Mouse (Mus musculus): ENCODE measurements around the gene Efcab6. TPM values are rescaled to one million over a fixed set of nuclear protein-coding genes. Genes with fewer than 3 reads are reported as not detected.

Gene Efcab6
- polyA plus RNA-seq, 1 experiment from 2014 or later, result not detected

DNA sequence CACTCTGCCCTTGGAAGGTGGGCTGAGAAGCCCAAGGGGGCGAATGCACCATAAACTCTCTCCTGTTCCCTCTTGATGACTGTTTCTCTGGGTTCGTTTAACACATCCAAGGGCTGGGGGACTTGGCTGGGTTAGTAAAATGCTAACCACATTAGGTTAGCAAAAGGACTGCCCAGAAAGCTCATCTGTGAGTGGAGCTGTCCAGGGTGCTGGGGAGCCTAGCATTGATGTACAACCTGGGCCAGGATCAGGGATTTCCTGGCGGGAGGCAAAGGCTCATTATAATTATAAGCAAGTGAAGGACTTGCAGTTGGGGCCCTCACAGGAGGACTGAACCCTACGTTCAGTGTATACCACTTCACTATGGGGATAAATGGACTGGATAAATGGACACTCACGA is 185.3 kb downstream of the Efcab6 start:
- ATAC-seq (ENCODE audit: extremely low read depth, insufficient number of reproducible peaks, low FRiP score, low TSS enrichment), result no peak
- Histone ChIP-seq H3K27ac (replicated peaks) (no peak overlapping the region), H3K9ac (no peak overlapping the region), H3K27me3 (replicated peaks) (peaks cover 11% of the 10 kb centered on the region; the same call in 1 of the 2 replicates), H3K9me3 (peaks cover 11% of the 10 kb centered on the region; the same call in 1 of the 2 replicates), H3K36me3 (no peaks in the 10 kb centered on the region), H3K4me3 (no peak overlapping the region), H3K4me1 (no peaks in the 10 kb centered on the region), H3K4me2 (no peak overlapping the region)
- WGBS, result 16% methylated on average over 5 of the region's 5 CpGs

DNA sequence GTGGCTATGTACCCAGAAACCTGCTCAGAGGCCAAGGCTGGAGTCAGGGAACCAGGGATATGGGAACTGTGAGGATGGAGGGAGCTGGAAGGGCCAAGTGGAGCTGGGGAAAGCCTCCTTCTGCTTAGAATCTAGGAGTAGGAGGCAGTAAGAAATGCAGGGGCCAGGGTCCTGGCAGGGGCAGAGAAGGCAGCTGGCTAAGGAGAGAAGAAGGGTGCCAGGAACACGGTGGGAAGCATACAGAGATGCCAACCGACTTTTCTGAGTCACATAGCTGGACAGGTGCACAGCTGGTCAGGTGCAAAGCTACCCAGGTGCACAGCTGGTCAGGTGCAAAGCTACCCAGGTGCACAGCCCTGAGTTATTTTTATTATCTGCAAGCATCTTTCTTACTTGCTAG is 187.3 kb downstream of the Efcab6 start:
- Histone ChIP-seq H3K27ac (replicated peaks) (no peak overlapping the region), H3K4me2 (no peak overlapping the region), H3K9ac (no peak overlapping the region), H3K36me3 (no peaks in the 10 kb centered on the region), H3K9me3 (peaks cover 12% of the 10 kb centered on the region; the same call in 1 of the 2 replicates), H3K4me1 (no peaks in the 10 kb centered on the region), H3K4me3 (no peak overlapping the region), H3K27me3 (replicated peaks) (peaks cover 11% of the 10 kb centered on the region; the same call in 1 of the 2 replicates)
- no peak for ATAC-seq (ENCODE audit: extremely low read depth, insufficient number of reproducible peaks, low FRiP score, low TSS enrichment)
- WGBS, result 70% methylated on average over 2 of the region's 2 CpGs

GRCm38 (mm10) chr15:83877155-83877866 is 187.9 kb downstream of the Efcab6 start:
- no peak overlapping the region for H3K9ac ChIP-seq
- 46% methylated on average over 11 of the region's 11 CpGs for WGBS
- no peaks in the 10 kb centered on the region for H3K4me1 ChIP-seq
- peaks cover 12% of the 10 kb centered on the region; the same call in 1 of the 2 replicates for H3K9me3 ChIP-seq
- no peak overlapping the region for H3K27ac ChIP-seq (replicated peaks)
- no peak for ATAC-seq (ENCODE audit: extremely low read depth, insufficient number of reproducible peaks, low FRiP score, low TSS enrichment)
- H3K27me3 ChIP-seq (replicated peaks), result peaks cover 11% of the 10 kb centered on the region; the same call in 1 of the 2 replicates
- H3K4me3 ChIP-seq, result no peak overlapping the region
- H3K4me2 ChIP-seq, result no peak overlapping the region
- H3K36me3 ChIP-seq, result no peaks in the 10 kb centered on the region

GRCm38 (mm10) chr15:83870936-83871335 is 194.2 kb downstream of the Efcab6 start:
- Histone ChIP-seq H3K4me1 (no peaks in the 10 kb centered on the region), H3K27ac (replicated peaks) (no peak overlapping the region), H3K36me3 (no peaks in the 10 kb centered on the region), H3K9me3 (peaks cover 12% of the 10 kb centered on the region; the same call in 1 of the 2 replicates), H3K27me3 (replicated peaks) (peaks cover 37% of the 10 kb centered on the region), H3K4me2 (peak overlapping the region; percentile 28; the same call in 1 of the 2 replicates), H3K4me3 (no peak overlapping the region), H3K9ac (no peak overlapping the region)
- 4% methylated on average over 17 of the region's 17 CpGs for WGBS
- no peak for ATAC-seq (ENCODE audit: extremely low read depth, insufficient number of reproducible peaks, low FRiP score, low TSS enrichment)

DNA sequence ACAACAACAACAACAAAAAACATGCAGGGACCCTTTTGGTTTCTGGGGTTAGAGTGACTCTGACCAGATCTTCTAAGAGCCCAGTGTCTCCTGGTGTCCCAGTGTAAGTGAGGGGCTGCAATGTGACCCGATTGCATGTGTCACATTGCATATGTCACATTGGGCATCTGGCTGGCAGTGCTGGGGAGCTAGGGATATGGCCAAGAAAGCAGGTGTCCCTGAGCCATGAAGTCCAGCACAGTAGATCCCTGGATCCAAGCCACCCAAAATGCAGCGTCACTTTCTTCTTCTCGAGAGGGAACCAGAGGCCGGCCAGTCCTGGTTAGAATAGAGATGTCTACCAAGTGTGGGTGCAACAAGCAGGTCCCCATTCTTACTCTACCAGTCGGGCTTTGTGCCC is 199.6 kb downstream of the Efcab6 start:
- no peak overlapping the region for H3K9ac ChIP-seq
- 72% methylated on average over 5 of the region's 5 CpGs for WGBS
- H3K9me3 ChIP-seq, result no peaks in the 10 kb centered on the region
- no peak overlapping the region for H3K4me3 ChIP-seq
- no peaks in the 10 kb centered on the region for H3K36me3 ChIP-seq
- H3K4me1 ChIP-seq, result no peaks in the 10 kb centered on the region
- H3K27me3 ChIP-seq (replicated peaks), result peaks cover 21% of the 10 kb centered on the region
- no peak overlapping the region for H3K27ac ChIP-seq (replicated peaks)
- H3K4me2 ChIP-seq, result no peak overlapping the region
- no peak for ATAC-seq (ENCODE audit: extremely low read depth, insufficient number of reproducible peaks, low FRiP score, low TSS enrichment)

DNA sequence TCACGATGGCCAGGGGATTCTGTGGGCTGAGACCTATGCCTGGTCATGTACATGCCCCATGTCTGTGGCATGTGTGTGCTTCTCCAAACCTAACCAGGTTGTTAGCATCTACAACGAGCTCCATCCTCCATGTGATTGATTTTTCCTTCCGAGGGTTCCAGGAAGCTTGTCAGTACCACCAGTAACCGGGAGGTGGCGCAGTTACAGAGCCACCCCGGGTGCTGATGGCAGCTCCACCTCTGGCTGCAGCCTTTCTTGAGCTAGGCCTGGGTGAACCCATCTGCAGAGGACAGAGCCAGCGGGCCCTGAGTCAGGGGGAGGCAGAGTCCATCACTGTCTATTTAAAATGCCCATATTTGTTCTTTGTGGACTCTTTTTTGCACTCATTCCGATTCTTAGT is 208.1 kb downstream of the Efcab6 start:
- H3K27me3 ChIP-seq (replicated peaks), result peaks cover 14% of the 10 kb centered on the region; the same call in 1 of the 2 replicates
- no peak overlapping the region for H3K4me2 ChIP-seq
- H3K4me3 ChIP-seq, result no peak overlapping the region
- no peaks in the 10 kb centered on the region for H3K36me3 ChIP-seq
- no peak overlapping the region for H3K27ac ChIP-seq (replicated peaks)
- no peaks in the 10 kb centered on the region for H3K4me1 ChIP-seq
- no peak overlapping the region for H3K9ac ChIP-seq
- no peaks in the 10 kb centered on the region for H3K9me3 ChIP-seq
- ATAC-seq (ENCODE audit: extremely low read depth, insufficient number of reproducible peaks, low FRiP score, low TSS enrichment), result no peak
- 17% methylated on average over 8 of the region's 8 CpGs for WGBS

GRCm38 (mm10) chr15:83853400-83853811 is 211.8 kb downstream of the Efcab6 start:
- Histone ChIP-seq H3K9ac (no peak overlapping the region), H3K4me2 (no peak overlapping the region), H3K9me3 (no peaks in the 10 kb centered on the region), H3K27me3 (replicated peaks) (peaks cover 14% of the 10 kb centered on the region; the same call in 1 of the 2 replicates), H3K4me3 (no peak overlapping the region), H3K4me1 (no peaks in the 10 kb centered on the region), H3K27ac (replicated peaks) (no peak overlapping the region), H3K36me3 (no peaks in the 10 kb centered on the region)
- 52% methylated on average over 5 of the region's 5 CpGs for WGBS
- no peak for ATAC-seq (ENCODE audit: extremely low read depth, insufficient number of reproducible peaks, low FRiP score, low TSS enrichment)

DNA sequence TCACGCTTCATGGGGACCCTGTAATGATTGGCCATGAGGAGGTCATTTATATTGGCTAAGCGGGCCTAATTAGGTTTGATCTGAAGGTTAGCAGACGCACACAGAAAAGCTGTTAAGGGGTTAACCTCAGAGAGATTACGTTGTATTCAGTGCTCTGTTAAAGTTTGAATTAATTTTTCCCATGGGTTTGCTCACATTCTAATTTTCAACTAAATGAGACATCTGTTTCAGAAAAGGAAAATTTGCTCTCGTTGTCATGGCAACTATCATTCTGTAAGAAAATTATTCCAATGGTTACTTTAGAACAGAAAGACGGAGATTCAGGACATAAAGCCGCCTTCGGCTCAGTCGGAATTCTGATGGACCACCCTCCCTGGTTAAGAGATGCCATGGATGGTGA is 217.0 kb downstream of the Efcab6 start:
- no peaks in the 10 kb centered on the region for H3K36me3 ChIP-seq
- H3K4me1 ChIP-seq, result no peaks in the 10 kb centered on the region
- H3K9me3 ChIP-seq, result no peaks in the 10 kb centered on the region
- no peak overlapping the region for H3K4me3 ChIP-seq
- no peak overlapping the region for H3K27ac ChIP-seq (replicated peaks)
- no peak overlapping the region for H3K4me2 ChIP-seq
- no peak overlapping the region for H3K9ac ChIP-seq
- no peak for ATAC-seq (ENCODE audit: extremely low read depth, insufficient number of reproducible peaks, low FRiP score, low TSS enrichment)
- H3K27me3 ChIP-seq (replicated peaks), result peaks cover 12% of the 10 kb centered on the region
- WGBS, result 70% methylated on average over 9 of the region's 9 CpGs

GRCm38 (mm10) chr15:83847512-83847911 is 217.7 kb downstream of the Efcab6 start:
- WGBS, result 65% methylated on average over 4 of the region's 4 CpGs
- no peaks in the 10 kb centered on the region for H3K9me3 ChIP-seq
- no peak for ATAC-seq (ENCODE audit: extremely low read depth, insufficient number of reproducible peaks, low FRiP score, low TSS enrichment)
- no peaks in the 10 kb centered on the region for H3K36me3 ChIP-seq
- no peak overlapping the region for H3K4me3 ChIP-seq
- no peak overlapping the region for H3K27ac ChIP-seq (replicated peaks)
- H3K4me1 ChIP-seq, result no peaks in the 10 kb centered on the region
- no peak overlapping the region for H3K9ac ChIP-seq
- H3K27me3 ChIP-seq (replicated peaks), result peaks cover 17% of the 10 kb centered on the region
- H3K4me2 ChIP-seq, result no peak overlapping the region

DNA sequence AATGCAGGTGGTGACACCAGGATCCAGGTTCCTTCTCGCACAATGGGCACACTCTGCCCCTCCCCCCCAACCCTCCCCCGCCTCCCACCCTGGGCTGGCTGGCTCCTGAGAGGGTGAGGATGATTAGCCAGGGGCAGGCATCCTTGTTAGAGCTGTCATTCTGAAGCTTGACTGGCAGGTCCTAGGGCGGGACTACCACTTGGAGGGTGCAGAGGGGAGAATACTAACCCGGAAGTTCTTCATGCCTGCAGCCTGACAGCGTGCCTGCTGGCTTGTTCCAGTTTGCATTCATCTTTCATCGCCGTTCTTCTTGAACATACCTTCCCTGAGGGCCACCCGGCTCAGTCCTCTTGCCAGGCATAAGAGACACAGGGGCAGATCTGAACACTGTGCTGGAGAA is 218.6 kb downstream of the Efcab6 start:
- H3K4me3 ChIP-seq, result no peak overlapping the region
- no peaks in the 10 kb centered on the region for H3K4me1 ChIP-seq
- no peak overlapping the region for H3K27ac ChIP-seq (replicated peaks)
- no peak for ATAC-seq (ENCODE audit: extremely low read depth, insufficient number of reproducible peaks, low FRiP score, low TSS enrichment)
- no peak overlapping the region for H3K4me2 ChIP-seq
- no peaks in the 10 kb centered on the region for H3K9me3 ChIP-seq
- no peaks in the 10 kb centered on the region for H3K36me3 ChIP-seq
- H3K9ac ChIP-seq, result no peak overlapping the region
- 27% methylated on average over 8 of the region's 8 CpGs for WGBS
- H3K27me3 ChIP-seq (replicated peaks), result peaks cover 27% of the 10 kb centered on the region

- no peak for ATAC-seq (ENCODE audit: extremely low read depth, insufficient number of reproducible peaks, low FRiP score, low TSS enrichment)
- Histone ChIP-seq H3K27me3 (replicated peaks) (peaks cover 35% of the 10 kb centered on the region), H3K4me1 (no peaks in the 10 kb centered on the region), H3K4me3 (no peak overlapping the region), H3K36me3 (no peaks in the 10 kb centered on the region), H3K27ac (replicated peaks) (no peak overlapping the region), H3K4me2 (no peak overlapping the region), H3K9ac (no peak overlapping the region), H3K9me3 (no peaks in the 10 kb centered on the region)
- WGBS, result 26% methylated on average over 11 of the region's 11 CpGs
Measured at GRCm38 (mm10) chr15:83845734-83846133, 219.4 kb downstream of the Efcab6 start.
